In genomic region chr1:46066484-46067251, GRCm38 (mm10) we compare ENCODE assay signal across 9 mouse cellular contexts. TPM values are rescaled to one million over a fixed set of nuclear protein-coding genes. Genes with fewer than 3 reads are reported as not detected.
A peak's percentile ranks its signal among the peaks of the same experiment; 100 is the strongest.
DNase-seq lines count a peak whose midpoint lies in the region; ATAC-seq lines count a peak whose summit lies in the region.
"Had no signal": no experiment of that assay in that cellular context is flagged by ENCODE, and none has a peak within 500 bp of the region (broad histone marks: within the 10 kb centered on the region; RNA-seq: fewer than 3 reads in every experiment).

No protein-coding gene starts in this region.

- peak overlapping the region; percentile 62 for H3K9ac ChIP-seq in embryonic facial prominence, embryonic 15.5 days
- peak overlapping the region; percentile 78 for H3K9ac ChIP-seq in kidney, embryonic 14.5 days (ENCODE audit: low read depth, low read length)
- H3K9ac ChIP-seq in limb, embryonic 12.5 days (replicated peaks), result peak overlapping the region; percentile 76
- peak overlapping the region; percentile 81 for H3K9ac ChIP-seq in midbrain, embryonic 15.5 days

- DNase-seq in heart, embryonic 10.5 days (ENCODE audit: low spot score), result peak; percentile 90
- DNase-seq in testis, postnatal 10 days (ENCODE audit: low spot score), result peak; percentile 81

- no peaks in the 10 kb centered on the region for H3K36me3 ChIP-seq in erythroblast, embryonic 14.5 days (ENCODE audit: control insufficient read depth)
- H3K36me3 ChIP-seq in embryonic facial prominence, embryonic 15.5 days, result no peaks in the 10 kb centered on the region
- no peaks in the 10 kb centered on the region for H3K36me3 ChIP-seq in heart, embryonic 10.5 days
- no peaks in the 10 kb centered on the region for H3K36me3 ChIP-seq in kidney, embryonic 14.5 days (ENCODE audit: control insufficient read depth, insufficient read depth, low read length)
- no peaks in the 10 kb centered on the region for H3K36me3 ChIP-seq in limb, embryonic 12.5 days
- no peaks in the 10 kb centered on the region for H3K36me3 ChIP-seq in midbrain, embryonic 15.5 days (replicated peaks)

- no peak for ATAC-seq in erythroblast, adult 5-6 weeks (replicated peaks; ENCODE audit: low FRiP score, poor library complexity, severe bottlenecking)
- peak; percentile 80 for ATAC-seq in embryonic facial prominence, embryonic 15.5 days (ENCODE audit: insufficient number of reproducible peaks, low FRiP score, low TSS enrichment, low read depth)
- ATAC-seq in kidney, embryonic 14.5 days (ENCODE audit: low FRiP score, low TSS enrichment), result peak; percentile 95
- peak; percentile 93 for ATAC-seq in limb, embryonic 12.5 days (ENCODE audit: insufficient number of reproducible peaks, insufficient read depth, low FRiP score, low TSS enrichment, low read depth)
- peak; percentile 94 for ATAC-seq in midbrain, embryonic 15.5 days (replicated peaks)

- no peaks in the 10 kb centered on the region for H3K9me3 ChIP-seq in erythroblast, embryonic 14.5 days (ENCODE audit: control insufficient read depth, low read length)
- no peaks in the 10 kb centered on the region for H3K9me3 ChIP-seq in embryonic facial prominence, embryonic 15.5 days (replicated peaks)
- no peaks in the 10 kb centered on the region for H3K9me3 ChIP-seq in heart, embryonic 10.5 days
- no peaks in the 10 kb centered on the region for H3K9me3 ChIP-seq in kidney, embryonic 14.5 days (ENCODE audit: control insufficient read depth, low read length)
- no peaks in the 10 kb centered on the region for H3K9me3 ChIP-seq in limb, embryonic 12.5 days
- H3K9me3 ChIP-seq in midbrain, embryonic 15.5 days, result no peaks in the 10 kb centered on the region

- peak overlapping the region; percentile 75 for H3K4me2 ChIP-seq in embryonic facial prominence, embryonic 15.5 days (replicated peaks)
- peak overlapping the region; percentile 61 for H3K4me2 ChIP-seq in kidney, embryonic 14.5 days (replicated peaks; ENCODE audit: low read depth, low read length)
- H3K4me2 ChIP-seq in limb, embryonic 12.5 days, result peak overlapping the region; percentile 59
- peak overlapping the region; percentile 82 for H3K4me2 ChIP-seq in midbrain, embryonic 15.5 days

- peak overlapping the region; percentile 84 for H3K27ac ChIP-seq in embryonic facial prominence, embryonic 15.5 days (replicated peaks)
- peak overlapping the region; percentile 92 for H3K27ac ChIP-seq in heart, embryonic 10.5 days
- H3K27ac ChIP-seq in kidney, embryonic 14.5 days (ENCODE audit: low read depth, low read length), result peak overlapping the region; percentile 90
- H3K27ac ChIP-seq in limb, embryonic 12.5 days, result peak overlapping the region; percentile 94
- peak overlapping the region; percentile 93 for H3K27ac ChIP-seq in midbrain, embryonic 15.5 days

- peaks cover 2% of the 10 kb centered on the region; the same call in 1 of the 2 replicates for H3K4me1 ChIP-seq in erythroblast, embryonic 14.5 days (ENCODE audit: control insufficient read depth)
- no peaks in the 10 kb centered on the region for H3K4me1 ChIP-seq in embryonic facial prominence, embryonic 15.5 days
- H3K4me1 ChIP-seq in heart, embryonic 10.5 days, result no peaks in the 10 kb centered on the region
- no peaks in the 10 kb centered on the region for H3K4me1 ChIP-seq in kidney, embryonic 14.5 days (ENCODE audit: control insufficient read depth, insufficient read depth, low read length)
- H3K4me1 ChIP-seq in limb, embryonic 12.5 days (replicated peaks), result no peaks in the 10 kb centered on the region
- peaks cover 5% of the 10 kb centered on the region; the same call in 1 of the 2 replicates for H3K4me1 ChIP-seq in midbrain, embryonic 15.5 days

- H3K27me3 ChIP-seq in erythroblast, embryonic 14.5 days (ENCODE audit: control insufficient read depth), result no peaks in the 10 kb centered on the region
- no peaks in the 10 kb centered on the region for H3K27me3 ChIP-seq in embryonic facial prominence, embryonic 15.5 days
- no peaks in the 10 kb centered on the region for H3K27me3 ChIP-seq in heart, embryonic 10.5 days (ENCODE audit: insufficient read depth, poor library complexity, severe bottlenecking)
- H3K27me3 ChIP-seq in kidney, embryonic 14.5 days (ENCODE audit: control insufficient read depth, insufficient read depth, low read length), result no peaks in the 10 kb centered on the region
- H3K27me3 ChIP-seq in limb, embryonic 12.5 days, result no peaks in the 10 kb centered on the region
- H3K27me3 ChIP-seq in midbrain, embryonic 15.5 days (replicated peaks), result no peaks in the 10 kb centered on the region

- peak overlapping the region; percentile 37 for H3K4me3 ChIP-seq in erythroblast, embryonic 14.5 days (replicated peaks)
- H3K4me3 ChIP-seq in embryonic facial prominence, embryonic 15.5 days (replicated peaks), result peak overlapping the region; percentile 67
- peak overlapping the region; percentile 70 for H3K4me3 ChIP-seq in heart, embryonic 10.5 days
- peak overlapping the region; percentile 56 for H3K4me3 ChIP-seq in kidney, embryonic 14.5 days (ENCODE audit: low read length)
- H3K4me3 ChIP-seq in limb, embryonic 12.5 days (replicated peaks), result peak overlapping the region; percentile 56
- H3K4me3 ChIP-seq in midbrain, embryonic 15.5 days, result peak overlapping the region; percentile 87

- under 1% methylated on average over 28 of the region's 28 CpGs for WGBS in embryonic facial prominence, embryonic 15.5 days
- WGBS in heart, embryonic 10.5 days, result under 1% methylated on average over 28 of the region's 28 CpGs
- under 1% methylated on average over 28 of the region's 28 CpGs for WGBS in kidney, embryonic 14.5 days
- under 1% methylated on average over 28 of the region's 28 CpGs for WGBS in limb, embryonic 12.5 days
- under 1% methylated on average over 28 of the region's 28 CpGs for WGBS in midbrain, embryonic 15.5 days

RNA-seq across cellular contexts. Expression of gene Dnah7b, which starts 0.6 kb away (rescaled TPM):
- 0.01 TPM in 2 replicates for polyA plus RNA-seq in erythroblast, embryonic 14.5 days (2012)
- total RNA-seq in erythroblast, adult 5-6 weeks (2015; ENCODE audit: low replicate concordance), result not detected in 2 replicates
- not detected in 2 replicates for total RNA-seq in erythroblast, adult 5-6 weeks (2017; ENCODE audit: low replicate concordance)
- 1.6 and 1.8 TPM in 2 replicates for polyA plus RNA-seq in embryonic facial prominence, embryonic 15.5 days (2015; fragmentation: Nextera tagmentation; extraction: Ambion mirVana)
- polyA plus RNA-seq in heart, embryonic 10.5 days (2016; fragmentation: Nextera tagmentation; extraction: Ambion mirVana), result 2.2 and 2.6 TPM in 2 replicates
- polyA plus RNA-seq in kidney, embryonic 14.5 days (2014; fragmentation: Nextera tagmentation; extraction: Ambion mirVana), result 3.5 and 3.6 TPM in 2 replicates
- 2.4 and 2.7 TPM in 2 replicates for polyA plus RNA-seq in limb, embryonic 12.5 days (2016; fragmentation: Nextera tagmentation; extraction: Ambion mirVana)
- polyA plus RNA-seq in midbrain, embryonic 15.5 days (2015; fragmentation: Nextera tagmentation; extraction: Ambion mirVana), result 2.8 and 2.9 TPM in 2 replicates
- polyA plus RNA-seq: C2C12 had no signal

Comparison
In these comparisons a context has a peak if more than half of its experiments do, and no peak if none do; other contexts are left out.
1. H3K4me3 ChIP-seq: peak in every context shown above with its lines; median percentile 87 in midbrain, embryonic 15.5 days; 70 in heart, embryonic 10.5 days; 67 in embryonic facial prominence, embryonic 15.5 days; 56 in kidney, embryonic 14.5 days; 56 in limb, embryonic 12.5 days; 37 in erythroblast, embryonic 14.5 days.